Mouse (Mus musculus) cerebellum, adult (tissue): ENCODE data around the gene Rbm5.

Experiments
- ATAC-seq: cut with Nextera tagmentation; 2 replicates; pipeline ENCODE4 v1.9.2; 2017; ENCODE audit warnings: mild to moderate bottlenecking, moderate library complexity, mixed read lengths; ENCODE audit not compliant: insufficient number of reproducible peaks, low FRiP score, low TSS enrichment

Rbm5 gene

DNA sequence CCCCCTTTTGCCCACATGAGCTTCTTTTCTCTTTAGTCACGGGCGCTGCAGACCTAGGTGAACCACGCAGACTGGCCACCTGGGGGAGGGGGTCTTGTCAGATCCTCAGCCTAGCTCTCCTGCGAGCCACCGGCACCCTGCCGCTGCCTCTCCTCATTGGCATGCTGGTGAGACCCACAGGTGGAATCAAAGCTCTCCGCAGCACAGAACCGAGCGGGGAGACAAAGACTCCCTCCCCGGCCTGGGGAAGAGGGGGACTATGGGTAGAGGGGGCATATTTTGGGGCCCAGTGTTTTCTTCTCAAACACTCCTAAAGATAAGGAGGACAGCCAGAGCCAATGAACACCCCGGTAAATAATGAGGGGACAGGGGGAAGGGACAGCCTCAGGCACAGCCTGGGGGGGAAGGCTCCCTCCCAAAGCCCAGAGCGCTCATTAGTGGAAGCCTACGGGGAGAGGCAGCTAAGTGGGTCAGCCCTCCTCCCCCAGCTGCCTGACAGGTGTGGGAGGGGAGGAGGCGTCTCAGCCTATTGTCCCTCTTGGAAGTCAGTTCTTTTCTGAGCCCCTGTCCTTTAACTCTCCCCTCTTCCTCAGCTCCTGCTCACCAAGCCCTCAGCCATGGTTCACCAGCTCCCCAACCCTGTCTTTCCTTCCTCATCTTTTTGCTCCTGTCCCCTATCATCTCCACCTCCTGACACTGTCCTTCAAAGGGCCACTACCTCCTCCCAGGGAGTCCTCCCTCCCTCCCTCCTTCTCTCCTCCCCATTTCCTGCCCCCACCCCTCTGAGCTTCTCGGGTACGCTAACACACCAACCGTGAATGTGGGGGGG, 35.2 kb downstream of the Rbm5 start:
- ATAC-seq = no peak

DNA sequence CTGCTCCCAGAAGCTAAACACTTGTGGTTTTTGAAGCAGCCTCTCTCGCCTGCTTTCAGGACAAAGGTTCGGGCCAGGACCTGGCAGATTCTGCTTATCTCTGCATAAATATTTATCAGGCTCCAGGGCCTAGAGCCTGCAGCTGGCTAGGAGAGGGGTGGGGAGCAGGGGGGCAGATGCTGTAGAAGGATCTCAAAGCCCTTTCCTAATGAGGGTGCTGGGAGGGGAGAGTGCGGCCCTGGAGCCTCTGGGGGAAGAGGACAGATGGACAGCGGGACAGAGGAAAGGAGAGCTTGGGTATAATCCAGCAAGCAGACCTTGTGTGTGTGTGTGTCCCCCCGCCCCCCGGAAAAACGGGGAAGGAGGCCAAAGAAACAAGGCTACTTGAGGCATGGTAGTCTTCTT, 36.2 kb downstream of the Rbm5 start:
- ATAC-seq = no peak

DNA sequence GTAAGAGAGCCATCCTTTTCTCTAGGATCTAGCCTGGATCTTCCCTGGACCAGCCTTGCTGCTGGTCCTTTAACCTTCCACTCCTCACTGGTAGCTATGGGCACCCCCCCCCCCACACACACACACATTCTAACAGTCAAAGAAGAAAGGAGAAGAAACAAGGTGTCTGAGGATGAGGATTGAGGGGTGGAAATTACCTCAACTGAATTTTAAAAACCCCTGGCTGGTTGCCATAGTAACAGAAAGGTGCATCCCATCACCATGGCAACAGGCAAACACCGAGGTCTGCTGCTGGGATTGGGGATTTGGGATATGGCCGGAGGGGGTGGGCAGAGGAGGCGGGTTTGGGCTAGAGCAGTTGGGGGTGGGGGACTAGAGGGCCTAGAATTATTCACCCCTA, 41.1 kb downstream of the Rbm5 start:
- ATAC-seq = no peak

DNA sequence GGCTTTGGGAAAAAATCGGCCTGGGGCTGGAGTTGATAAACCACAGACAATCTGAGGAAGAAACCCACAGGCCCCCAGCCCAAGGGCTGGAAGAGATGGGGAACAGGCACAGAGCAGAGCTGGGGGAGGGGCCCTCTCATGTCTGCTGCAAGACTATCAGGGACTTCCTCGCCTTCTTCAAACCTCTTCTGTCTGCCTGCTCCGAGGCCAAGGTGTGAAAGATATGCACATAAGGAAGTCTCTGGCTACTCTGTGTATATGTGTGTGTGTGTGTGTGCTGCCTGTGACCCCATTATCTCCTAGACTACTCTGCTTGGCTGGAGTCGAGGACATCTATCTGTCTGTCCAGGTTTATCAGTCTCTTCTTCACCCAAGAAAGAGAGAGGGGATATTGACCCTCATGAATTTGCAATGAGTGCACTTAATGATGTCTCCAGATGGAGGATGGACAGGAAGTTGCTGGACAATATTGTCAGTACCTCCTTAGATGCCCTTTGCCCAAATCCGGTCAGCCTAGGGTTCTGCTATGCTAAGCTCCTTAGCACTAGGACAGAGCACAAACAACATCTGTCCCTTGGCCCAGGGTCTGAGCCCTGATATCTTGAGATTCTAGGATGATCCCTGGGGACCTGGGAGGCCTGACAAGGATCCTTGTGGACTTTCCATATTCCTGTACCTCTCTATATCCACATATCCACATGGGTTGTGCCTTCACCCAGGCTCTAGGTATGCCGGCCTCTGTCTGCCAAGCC, 41.7 kb downstream of the Rbm5 start:
- ATAC-seq = no peak

DNA sequence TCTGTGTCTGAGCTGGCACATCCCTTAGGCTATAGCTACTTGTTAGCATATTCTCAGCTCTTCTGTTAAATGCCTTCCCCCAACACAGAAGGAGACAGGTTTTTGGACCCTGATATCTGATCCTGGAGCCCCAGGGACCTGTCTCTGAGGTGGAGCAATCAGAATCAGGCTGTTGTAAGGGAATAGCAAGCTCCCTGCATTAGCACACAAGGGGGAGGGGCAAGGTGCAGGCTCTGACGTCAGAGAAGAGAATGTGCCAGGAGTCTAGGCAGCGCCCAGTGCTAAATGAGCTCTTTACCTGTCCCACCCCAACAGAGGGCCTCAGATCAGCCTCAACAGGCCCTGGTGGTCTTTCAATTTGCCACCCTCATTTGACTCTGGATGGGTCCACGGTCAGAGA, 43.8 kb downstream of the Rbm5 start:
- ATAC-seq = no peak

DNA sequence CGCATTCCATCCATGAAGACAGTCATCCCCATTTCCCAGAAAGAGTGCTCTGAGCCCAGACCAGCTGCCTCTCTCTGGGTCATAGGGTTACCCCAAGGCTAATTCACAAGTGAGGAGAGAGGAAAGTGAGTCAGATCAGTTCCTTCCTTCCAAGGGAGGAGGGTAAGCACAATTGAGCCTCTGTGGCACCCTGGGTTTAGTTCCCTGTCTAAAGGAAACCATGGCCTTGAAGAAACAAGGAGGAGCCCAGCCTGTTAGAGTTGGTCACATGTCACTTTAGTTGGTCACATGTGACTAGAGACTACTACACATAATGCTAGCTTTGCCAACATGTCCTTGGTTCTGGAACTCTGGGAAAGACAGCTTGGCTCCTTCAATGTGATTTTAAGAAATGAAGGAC, 46.0 kb downstream of the Rbm5 start:
- no peak for ATAC-seq

DNA sequence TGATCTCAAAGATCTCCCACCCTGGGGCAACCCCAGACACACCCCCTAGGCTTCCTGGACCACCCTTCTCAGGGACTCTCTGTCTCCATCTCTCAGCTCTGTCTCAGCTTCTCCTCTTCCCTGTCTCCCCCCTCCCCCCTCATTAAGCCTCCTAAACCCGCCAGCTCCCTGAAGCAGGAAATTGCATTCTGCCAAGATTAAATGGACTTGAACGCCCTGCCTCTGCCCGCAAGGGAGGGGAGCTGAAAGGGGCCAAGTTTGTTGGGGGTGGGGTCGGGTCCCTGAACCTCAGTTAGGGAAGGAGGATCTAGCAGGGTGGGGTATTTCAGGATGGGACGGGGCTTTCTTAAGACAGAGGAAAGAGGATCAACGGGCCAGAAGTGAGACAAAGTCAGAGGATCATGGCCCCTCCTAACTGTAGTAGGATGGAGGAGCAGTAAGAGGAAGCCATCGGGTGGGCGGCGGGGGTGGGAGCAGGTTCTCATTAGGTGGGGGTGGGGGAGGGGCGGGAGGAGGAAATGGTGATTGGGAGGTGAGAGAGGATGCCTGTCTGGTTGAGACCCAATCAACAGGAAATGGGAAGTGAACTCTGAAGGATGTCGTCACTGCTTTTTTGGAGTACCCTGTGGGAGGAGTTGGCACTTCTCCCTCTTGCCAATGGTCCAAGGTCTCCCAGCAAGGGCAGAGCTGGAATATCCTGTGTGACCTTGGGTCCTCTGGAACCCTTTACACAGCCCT, 46.8 kb downstream of the Rbm5 start:
- ATAC-seq = no peak

DNA sequence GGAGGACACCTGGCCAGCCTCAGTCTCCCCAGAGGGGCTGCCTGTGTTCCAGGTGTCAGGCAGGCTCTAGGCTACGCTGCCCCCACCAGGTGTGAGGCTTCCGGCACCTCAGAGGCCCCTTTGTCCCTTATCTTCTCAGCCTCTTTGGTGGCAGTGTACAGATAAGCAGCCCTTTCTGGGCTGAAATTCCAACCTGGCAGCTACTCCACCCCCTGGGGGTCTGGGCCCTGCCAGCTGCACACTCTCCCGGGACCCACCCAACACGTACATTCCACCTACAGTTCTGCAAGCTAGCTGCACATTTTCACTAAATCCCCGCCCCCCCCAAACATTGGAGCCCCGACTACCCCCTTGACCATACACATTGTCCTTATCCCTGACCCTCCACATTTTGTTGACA, 47.5 kb downstream of the Rbm5 start:
- ATAC-seq = no peak

DNA sequence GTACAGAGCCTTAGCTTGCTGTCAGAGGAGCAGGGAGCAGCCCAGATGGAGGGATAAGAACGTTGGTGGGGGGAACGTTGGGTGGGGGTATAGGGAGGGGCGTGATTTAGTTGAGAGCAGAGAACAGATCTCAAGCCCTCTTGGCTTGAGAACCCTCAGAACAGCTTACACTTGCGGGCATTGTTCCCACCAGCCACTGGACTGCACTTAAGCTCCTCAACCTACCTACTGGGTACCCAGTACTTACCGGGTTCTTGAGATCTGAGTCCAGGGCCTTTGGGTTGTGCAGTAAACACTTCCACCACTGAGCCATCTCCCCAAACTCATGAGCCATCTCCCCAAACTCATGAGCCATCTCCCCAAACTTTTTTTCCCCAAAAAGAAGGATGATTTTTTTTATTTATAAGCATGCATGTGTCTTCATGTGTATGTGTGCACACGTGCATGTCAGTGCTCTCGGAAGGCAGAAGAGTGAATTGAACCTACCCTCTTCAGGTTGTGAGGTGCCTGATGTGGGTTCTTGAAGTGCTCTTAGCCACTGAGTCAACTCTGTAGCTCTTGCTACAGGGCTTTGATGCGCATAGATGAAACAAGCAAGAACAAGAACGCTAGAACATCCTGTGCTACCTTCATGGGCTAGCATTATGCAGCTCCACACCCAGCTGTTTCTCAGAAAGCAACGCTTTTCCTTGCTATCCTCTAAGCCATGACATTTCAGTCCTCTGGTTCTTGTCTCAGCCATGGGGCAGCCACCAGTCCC, 51.8 kb downstream of the Rbm5 start:
- ATAC-seq = no peak

DNA sequence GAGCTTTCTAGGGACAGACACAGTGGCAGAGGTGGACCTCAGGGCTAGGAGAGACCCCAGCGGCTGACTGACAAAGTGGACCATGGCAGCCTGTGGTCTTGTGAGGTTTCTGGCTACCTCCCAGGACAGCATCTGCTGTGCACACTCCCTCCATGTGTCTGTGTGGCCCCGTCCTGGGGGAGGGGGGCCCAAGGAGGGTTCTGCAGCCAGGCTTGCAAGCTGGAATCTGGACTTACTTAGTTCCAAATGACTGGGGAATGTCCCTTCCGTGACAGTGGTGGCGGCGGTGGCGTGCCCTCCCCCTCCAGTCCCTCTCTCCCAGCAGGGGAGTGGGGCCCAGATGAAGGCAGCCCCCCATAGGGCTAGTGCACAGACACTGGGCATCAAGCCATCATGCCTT, 53.8 kb downstream of the Rbm5 start:
- no peak for ATAC-seq

DNA sequence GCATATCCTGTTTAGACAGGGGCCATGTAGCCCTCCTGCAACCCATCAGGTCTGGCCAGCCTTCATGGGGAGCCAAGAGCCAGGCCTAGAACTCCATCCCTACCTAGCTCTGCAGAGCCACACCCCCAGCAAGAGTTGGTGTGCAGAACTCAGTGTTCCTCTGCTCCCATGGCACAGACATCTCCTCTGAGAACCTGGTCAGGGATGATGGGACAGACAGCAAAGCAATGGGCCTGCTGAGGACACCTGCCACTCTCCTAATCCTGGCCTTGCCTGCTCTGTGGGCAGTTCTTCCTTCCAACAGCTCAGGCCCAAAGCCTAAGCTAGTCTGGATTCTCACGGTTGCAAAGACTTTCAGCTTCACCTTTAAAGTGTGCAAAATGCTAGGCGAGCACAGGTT, 55.2 kb downstream of the Rbm5 start:
- ATAC-seq = no peak

DNA sequence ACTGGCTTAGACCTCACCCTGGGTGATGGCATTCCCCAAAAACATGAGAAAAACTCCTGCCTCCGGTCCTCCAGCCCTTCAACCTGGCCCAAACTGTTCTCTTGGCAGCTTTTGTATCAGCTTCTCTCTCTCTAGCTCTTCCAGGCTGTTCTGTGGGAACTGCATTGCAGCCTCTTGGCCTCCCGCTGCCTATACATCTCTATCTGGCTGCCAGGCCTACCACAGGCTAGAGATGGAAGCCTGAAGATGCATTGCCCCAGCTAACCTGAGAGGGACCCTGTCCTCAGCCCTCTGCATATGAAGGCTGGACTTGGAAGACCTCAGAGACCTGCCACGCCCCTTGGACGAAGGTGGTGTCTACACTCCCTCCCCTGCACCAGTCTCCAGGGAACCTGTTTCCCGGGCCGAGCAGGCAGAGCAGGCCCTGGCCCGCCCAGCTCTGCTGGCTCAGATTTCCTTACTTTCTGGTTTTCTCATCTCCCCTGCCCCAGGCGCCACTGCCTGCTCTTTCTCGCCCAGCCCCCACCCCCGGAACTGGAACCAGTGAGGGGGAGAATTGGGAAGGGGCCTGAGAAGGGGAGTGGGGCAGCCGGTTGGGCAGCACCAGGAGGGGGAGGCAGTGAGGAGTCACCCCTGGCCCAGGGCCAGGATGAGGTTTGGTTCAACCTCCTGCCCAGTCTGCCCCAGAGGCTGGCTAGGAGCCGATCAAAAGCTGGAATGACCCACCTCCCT, 56.4 kb downstream of the Rbm5 start:
- ATAC-seq = peak; percentile 3; the same call in 1 of the 2 replicates

DNA sequence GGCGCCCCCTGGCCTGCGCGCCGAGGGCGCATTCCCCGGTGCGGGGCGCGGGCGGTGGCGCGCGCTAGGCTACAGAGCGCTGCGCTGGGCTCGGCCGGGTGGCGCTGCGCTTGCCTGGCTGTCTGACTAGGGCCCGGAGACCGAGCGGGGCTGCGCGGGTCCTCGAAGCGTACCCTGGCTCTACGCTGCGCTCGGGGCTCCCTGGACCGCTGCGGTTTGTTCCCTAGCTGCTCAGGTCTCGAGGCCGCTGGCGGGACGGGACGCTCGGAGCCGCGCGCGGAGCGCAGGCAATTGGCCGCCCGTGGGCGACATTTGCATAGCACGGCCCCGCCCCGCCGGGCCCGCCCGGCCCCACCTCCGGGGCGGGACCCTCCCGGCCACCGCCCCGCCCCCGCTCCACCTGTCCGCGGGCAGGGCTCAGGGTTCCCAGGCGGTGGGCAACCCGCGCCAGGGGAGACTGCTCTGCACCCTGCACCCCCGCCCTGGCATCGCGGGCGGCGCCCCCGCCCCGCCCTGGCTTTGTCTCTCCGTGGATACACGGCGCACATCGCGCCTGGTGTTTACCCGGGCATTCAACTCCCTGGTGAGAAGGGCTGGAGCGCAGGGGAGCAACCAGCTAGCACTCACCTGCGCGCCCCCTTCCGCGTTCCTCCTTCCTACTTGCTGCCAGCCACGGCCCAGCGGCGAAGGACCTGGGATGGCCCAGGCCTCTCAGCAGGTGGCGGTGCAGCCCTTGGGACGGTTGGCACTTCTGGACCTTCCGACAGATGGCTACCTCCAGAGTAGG, 60.9 kb downstream of the Rbm5 start, which contains the start of gene Sema3f:
Sema3f (minus strand) TSS at position 779 of the 787 bp plus-strand sequence.
- peak; percentile 50 for ATAC-seq

DNA sequence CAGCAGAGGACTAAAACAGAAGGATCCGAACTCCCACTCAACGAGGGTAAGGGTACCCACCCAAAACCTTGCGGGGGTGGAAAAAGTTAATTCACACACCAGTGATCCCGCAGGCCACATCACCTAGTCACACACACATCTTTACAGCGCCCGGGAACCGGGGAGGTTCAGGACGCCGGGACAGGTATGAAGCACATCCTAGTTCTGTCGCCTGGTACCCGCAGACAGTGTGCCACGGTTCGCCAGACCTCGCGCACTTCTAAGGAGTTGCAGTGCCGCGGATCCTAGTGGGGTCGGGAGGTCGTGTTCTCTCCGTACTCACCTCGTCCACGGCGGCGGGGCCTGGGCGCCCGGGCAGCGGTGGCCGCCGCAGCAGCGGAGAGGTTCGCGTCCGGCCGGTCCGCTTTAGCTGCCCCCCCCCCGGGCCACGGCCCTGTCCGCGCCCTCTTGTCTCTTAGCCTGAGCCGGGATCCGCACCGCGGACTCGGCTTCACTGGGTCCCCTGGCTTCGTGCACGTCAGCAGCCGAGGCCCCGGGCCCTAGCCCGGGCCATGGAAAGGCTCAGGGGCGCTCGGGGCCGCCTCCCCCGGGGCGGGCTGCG, 61.6 kb downstream of the Rbm5 start:
- ATAC-seq = peak; percentile 17; the same call in 1 of the 2 replicates

DNA sequence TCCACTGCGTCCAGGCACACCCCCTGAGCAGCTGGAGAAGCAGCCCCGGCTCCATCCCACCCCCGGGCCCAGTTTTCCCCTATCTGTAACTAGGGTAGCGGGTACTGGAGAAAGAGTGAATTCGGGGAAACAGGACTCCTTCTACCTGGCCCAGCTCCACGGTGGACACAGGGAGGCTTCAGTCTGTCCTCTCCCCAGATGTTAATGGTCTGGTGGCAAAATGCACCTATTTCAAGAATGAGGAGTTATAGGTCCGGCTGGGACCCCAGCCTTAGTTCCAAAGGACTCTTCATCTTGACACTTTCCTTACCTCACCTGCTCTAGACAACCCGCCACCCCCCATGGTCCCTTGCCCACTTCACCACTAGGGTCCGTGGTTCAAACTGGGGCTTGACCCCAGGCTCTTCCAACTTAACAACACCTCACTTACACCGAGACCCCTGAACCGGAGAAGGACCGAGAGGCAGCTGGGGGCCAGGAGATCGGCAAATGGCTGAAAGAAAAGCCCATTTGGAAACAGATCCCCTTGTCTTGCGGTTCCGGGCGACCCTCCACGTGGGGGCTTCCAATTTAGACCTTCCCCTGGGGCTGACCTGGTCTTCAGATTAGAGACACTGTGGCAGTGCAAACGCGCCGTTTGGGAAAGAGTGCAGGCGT, 62.2 kb downstream of the Rbm5 start:
- no peak for ATAC-seq

DNA sequence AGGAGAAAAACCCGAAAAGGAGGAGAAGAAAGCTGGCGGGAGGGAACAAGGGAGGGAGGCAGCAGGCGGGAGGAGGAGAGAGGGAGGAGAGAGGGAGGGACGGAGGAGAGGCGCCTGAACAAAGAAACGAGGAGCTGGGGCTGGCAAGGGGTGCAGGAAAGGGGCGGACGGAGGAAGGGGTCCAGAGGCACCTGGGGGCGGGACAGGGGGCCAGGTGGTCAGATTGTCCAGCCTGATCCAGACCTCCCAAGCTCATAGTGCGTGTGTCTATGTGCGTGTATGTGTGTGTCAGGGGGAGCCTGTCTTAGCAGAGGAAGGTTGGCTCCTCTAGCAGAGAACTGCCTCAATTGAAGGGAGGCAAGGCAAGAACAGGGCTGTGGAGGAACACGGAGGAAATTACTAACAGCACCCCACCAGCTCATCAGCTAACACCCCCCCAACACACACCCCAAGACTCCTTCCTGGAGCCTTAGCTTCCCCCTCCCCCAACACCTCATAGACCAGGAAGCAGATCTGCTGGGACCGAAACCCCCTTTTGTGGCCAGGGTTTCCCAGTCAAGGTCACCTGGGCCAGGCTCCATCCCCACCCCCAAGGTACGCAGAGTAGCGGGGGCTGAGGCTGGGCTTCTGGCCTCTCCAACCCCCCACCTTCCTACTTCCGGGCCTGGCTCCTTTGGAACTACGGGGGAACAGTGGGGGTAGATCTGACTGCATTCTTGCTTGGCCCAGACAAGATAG, 62.9 kb downstream of the Rbm5 start:
- no peak for ATAC-seq

DNA sequence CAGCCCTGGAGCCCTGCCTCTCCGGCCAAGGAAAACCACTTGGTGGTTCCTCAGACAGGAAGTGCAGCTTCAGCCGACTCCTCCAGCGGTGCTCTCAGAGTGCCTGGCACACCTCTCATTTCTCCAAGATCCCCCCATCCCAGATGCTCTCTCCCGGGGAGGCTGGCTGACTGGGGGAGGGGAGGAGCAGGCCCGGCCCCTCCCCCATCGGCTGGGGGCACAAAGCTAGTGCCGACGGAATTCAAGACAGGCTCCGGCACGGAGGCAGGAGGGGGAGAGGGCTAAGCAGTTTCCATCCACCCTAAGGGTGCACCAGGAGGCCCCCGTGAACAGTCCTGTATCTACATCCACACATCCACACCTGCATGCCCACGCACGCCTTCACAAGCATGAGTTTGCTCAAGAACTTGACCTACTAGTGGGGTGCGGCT, 64.0 kb downstream of the Rbm5 start:
- ATAC-seq = no peak
